Mouse (Mus musculus) kidney, adult 2 months (tissue): ENCODE data around the gene Atg7.

Experiments used
- CTCF ChIP-seq: fragments of 200-500 bp; conservative IDR thresholded peaks from 2 replicates; pipeline ENCODE4 v1.5.1; 2011; ENCODE audit warnings: low read depth, mild to moderate bottlenecking, control low read depth, low read length, moderate library complexity, mixed read lengths; ENCODE audit not compliant: insufficient read depth, insufficient read length
- POLR2A ChIP-seq: fragments of 200-500 bp; IDR thresholded peaks from one replicate; pipeline ENCODE4 v1.6.1; 2011; ENCODE audit warnings: low read depth, low read length, control low read depth

GRCm38 (mm10) chr6:114882212-114882611, 239.3 kb downstream of the Atg7 start:
- TF ChIP-seq CTCF (no peak), POLR2A (no peak)
